Mouse (Mus musculus): ENCODE results near the gene Lefty2.

Gene Lefty2

GRCm38 (mm10) chr1:180936610-180937398, 43.9 kb downstream of the Lefty2 start:
- 15% methylated on average over 41 of the region's 41 CpGs for WGBS

- 72% methylated on average over 13 of the region's 13 CpGs for WGBS
Measured at GRCm38 (mm10) chr1:180937631-180938030, 44.7 kb downstream of the Lefty2 start.

GRCm38 (mm10) chr1:180938781-180939180, 45.9 kb downstream of the Lefty2 start:
- 90% methylated on average over 2 of the region's 2 CpGs for WGBS

GRCm38 (mm10) chr1:180940776-180941460, 48.0 kb downstream of the Lefty2 start:
- 91% methylated on average over 7 of the region's 7 CpGs for WGBS

- 15% methylated on average over 18 of the region's 18 CpGs for WGBS
Measured at GRCm38 (mm10) chr1:180941726-180942125, 48.8 kb downstream of the Lefty2 start.

GRCm38 (mm10) chr1:180942166-180943031, 49.5 kb downstream of the Lefty2 start, which contains the start of gene Tmem63a:
TSS of gene Tmem63a (plus strand) at chr1:180942344.
- 2% methylated on average over 73 of the region's 73 CpGs for WGBS

- WGBS: 72% methylated on average over 11 of the region's 11 CpGs
Measured at GRCm38 (mm10) chr1:180943032-180943644, 50.2 kb downstream of the Lefty2 start.

GRCm38 (mm10) chr1:180943896-180944295, 51.0 kb downstream of the Lefty2 start:
- WGBS: 72% methylated on average over 1 of the region's 1 CpGs

- WGBS: 77% methylated on average over 4 of the region's 4 CpGs
Measured at GRCm38 (mm10) chr1:180944553-180944952, 51.6 kb downstream of the Lefty2 start.

- 50% methylated on average over 20 of the region's 20 CpGs for WGBS
Measured at GRCm38 (mm10) chr1:180945001-180945980, 52.4 kb downstream of the Lefty2 start.

GRCm38 (mm10) chr1:180946448-180946847, 53.5 kb downstream of the Lefty2 start:
- 71% methylated on average over 6 of the region's 6 CpGs for WGBS
